Mouse (Mus musculus) limb, embryonic 13.5 days (tissue): ENCODE results near the gene Pitx3. TPM values are rescaled to one million over a fixed set of nuclear protein-coding genes. Genes with fewer than 3 reads are reported as not detected.
A peak's percentile ranks its signal among the peaks of the same experiment; 100 is the strongest.
"Not testable (repeated sequence)": the region's sequence is repeated elsewhere in the genome, so short reads cannot be mapped to it uniquely, and the experiment has no call there.

Source experiments
- ATAC-seq: fragments of 200-750 bp; cut with Nextera tagmentation; 2 replicates; pipeline ENCODE4 v1.8.0; 2017; ENCODE audit warnings: low read depth, moderate number of reproducible peaks, moderate TSS enrichment; ENCODE audit not compliant: low FRiP score
- H3K27ac ChIP-seq: fragments of 300-500 bp; sonication (generic); 2 replicates; pipeline ENCODE4 v1.5.1; 2015; ENCODE audit warnings: inconsistent platforms, mild to moderate bottlenecking, moderate library complexity
- H3K27me3 ChIP-seq: fragments of 300-500 bp; sonication (generic); 2 replicates; pipeline ENCODE4 v1.6.1; 2015; ENCODE audit warnings: mild to moderate bottlenecking, inconsistent platforms
- H3K36me3 ChIP-seq: fragments of 300-500 bp; sonication (generic); 2 replicates; pipeline ENCODE4 v1.6.1; 2015; ENCODE audit warnings: inconsistent platforms, mild to moderate bottlenecking, moderate library complexity
- H3K4me1 ChIP-seq: fragments of 300-500 bp; sonication (generic); 2 replicates; pipeline ENCODE4 v1.6.1; 2015; ENCODE audit warnings: inconsistent platforms
- H3K4me2 ChIP-seq: fragments of 300-500 bp; sonication (generic); replicated peaks from 2 replicates; pipeline ENCODE4 v1.6.1; 2015; ENCODE audit warnings: inconsistent platforms, mild to moderate bottlenecking, moderate library complexity
- H3K4me3 ChIP-seq: fragments of 300-500 bp; sonication (generic); 2 replicates; pipeline ENCODE4 v1.5.1; 2015; ENCODE audit warnings: moderate library complexity, mild to moderate bottlenecking, inconsistent platforms
- H3K9ac ChIP-seq: fragments of 300-500 bp; sonication (generic); 2 replicates; pipeline ENCODE4 v1.6.1; 2015; ENCODE audit warnings: mild to moderate bottlenecking, inconsistent platforms
- H3K9me3 ChIP-seq: fragments of 300-500 bp; sonication (generic); 2 replicates; pipeline ENCODE4 v1.6.1; 2016; ENCODE audit warnings: inconsistent platforms
- WGBS: fragments of 180-500 bp; shearing (Covaris S2); methylation state at CpG from one replicate; pipeline ENCODE4 v1.1.7; 2015; 5-methylcytosine and 5-hydroxymethylcytosine counted together
- polyA plus RNA-seq: library from polyadenylated mRNA; unstranded; fragments of >200 nt; fragmentation: Nextera tagmentation; extraction: Ambion mirVana; gene quantifications from 2 replicates; pipeline ENCODE4 v1.2.1, GENCODE M21; 2015

The Pitx3 gene
- 6.8 and 9.1 TPM in 2 replicates for polyA plus RNA-seq

DNA sequence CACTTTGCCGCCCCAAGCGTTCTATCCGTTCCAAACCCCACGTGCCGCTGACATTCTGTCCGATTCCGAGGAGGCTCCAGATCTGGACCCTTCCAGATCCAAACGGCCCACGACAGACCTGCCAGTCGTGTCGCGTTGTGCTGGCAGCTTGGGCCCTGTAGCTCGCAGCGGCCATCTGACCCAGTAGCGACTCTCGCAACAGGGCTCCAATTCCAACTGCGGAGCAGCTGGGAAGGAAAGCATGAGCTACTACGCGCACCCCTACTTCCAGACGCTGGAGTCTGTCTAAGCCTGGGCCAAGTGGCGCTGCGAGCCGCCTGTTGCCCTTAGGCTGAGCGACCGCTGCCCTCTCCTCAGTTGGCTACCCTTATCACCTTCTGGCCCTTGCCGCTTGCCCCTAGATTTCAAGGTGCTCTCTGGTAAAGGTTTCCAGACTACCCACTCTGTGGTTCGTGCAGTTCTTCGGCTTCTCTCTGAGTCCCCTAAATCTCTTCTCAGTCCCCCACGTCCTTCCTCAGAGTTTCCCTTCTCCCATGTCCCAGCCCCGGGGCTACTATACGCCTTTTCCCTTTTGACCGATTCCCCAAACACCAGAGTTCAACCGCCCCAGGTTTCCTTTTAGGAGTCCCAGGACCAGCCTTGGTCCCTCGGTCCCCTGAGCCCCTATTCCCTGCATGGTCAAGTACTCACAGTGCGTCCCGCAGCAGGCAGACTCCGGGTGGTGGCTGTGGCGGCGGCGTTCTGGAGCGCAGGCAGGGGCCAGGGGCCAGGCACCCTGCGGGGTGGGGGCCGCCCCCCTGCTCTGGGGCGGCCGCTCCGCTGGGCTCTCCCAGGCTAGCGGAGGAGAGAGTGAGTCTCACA lies at the start of gene Pitx3:
Gene Pitx3 (minus strand): TSS at position 816 of the 861 bp plus-strand sequence.
- H3K36me3 ChIP-seq, result no peaks in the 10 kb centered on the region
- H3K4me1 ChIP-seq, result peaks cover 21% of the 10 kb centered on the region
- peak within 1 kb of the TSS; percentile 54 for H3K4me3 ChIP-seq
- 1% methylated on average over 47 of the region's 47 CpGs for WGBS
- H3K4me2 ChIP-seq, result peak within 1 kb of the TSS; percentile 94
- H3K27me3 ChIP-seq, result peaks cover 83% of the 10 kb centered on the region
- H3K27ac ChIP-seq, result no peak within 1 kb of the TSS
- ATAC-seq, result no peak; the same call in 1 of the 2 replicates
- no peaks in the 10 kb centered on the region for H3K9me3 ChIP-seq
- peak within 1 kb of the TSS; percentile 65 for H3K9ac ChIP-seq

DNA sequence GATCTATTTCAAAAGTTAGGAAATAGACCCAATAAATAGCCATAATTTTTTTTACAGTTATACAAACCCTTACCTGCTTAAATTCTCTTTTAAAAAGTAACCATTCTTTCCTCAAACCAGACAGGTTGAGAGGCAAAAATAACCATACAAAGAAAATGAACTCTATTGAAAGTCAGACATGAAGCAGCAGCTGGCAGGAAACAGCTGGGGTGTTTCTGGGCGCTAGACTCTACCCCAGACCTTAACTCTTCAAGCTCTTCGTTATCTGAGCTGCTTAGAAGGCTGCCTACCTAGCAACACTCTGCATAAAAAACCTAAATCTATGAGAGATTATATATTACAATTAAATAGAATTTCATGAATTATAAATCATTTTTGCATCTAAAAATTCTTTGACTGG lies 39.1 kb upstream of the Pitx3 start:
- H3K4me1 ChIP-seq, result 0 out of 2 replicates have a peak, but pooled peaks cover 5% of the 10 kb centered on the region
- 64% methylated on average over 2 of the region's 2 CpGs for WGBS
- H3K4me3 ChIP-seq, result no peak overlapping the region
- no peak overlapping the region for H3K27ac ChIP-seq
- no peak for ATAC-seq
- H3K36me3 ChIP-seq, result peaks cover 8% of the 10 kb centered on the region
- no peak overlapping the region for H3K9ac ChIP-seq
- no peaks in the 10 kb centered on the region for H3K27me3 ChIP-seq
- H3K9me3 ChIP-seq, result no peaks in the 10 kb centered on the region
- no peak overlapping the region for H3K4me2 ChIP-seq

DNA sequence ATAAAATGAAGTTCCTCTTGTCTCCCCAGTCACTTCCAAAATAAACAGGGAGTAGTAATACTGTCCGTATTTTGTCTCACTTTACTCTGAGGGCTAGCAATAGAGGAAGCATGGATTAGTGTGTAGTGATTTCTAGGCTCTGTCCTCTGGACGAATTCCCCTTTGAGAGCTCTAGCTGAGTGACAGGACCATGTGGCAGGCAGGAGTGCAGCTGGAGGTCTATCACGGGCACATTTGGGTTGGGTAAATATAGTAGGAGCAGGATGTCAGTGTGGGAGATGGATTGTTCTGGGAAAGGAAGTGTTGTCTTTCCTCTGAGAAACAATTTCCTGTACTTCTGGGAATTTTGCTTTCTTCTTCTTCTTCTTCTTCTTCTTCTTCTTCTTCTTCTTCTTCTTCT lies 38.5 kb upstream of the Pitx3 start:
- Histone ChIP-seq H3K9me3 (no peaks in the 10 kb centered on the region), H3K27me3 (no peaks in the 10 kb centered on the region), H3K9ac (no peak overlapping the region), H3K4me1 (0 out of 2 replicates have a peak, but pooled peaks cover 5% of the 10 kb centered on the region), H3K27ac (no peak overlapping the region), H3K4me2 (no peak overlapping the region), H3K4me3 (no peak overlapping the region), H3K36me3 (peaks cover 8% of the 10 kb centered on the region)
- WGBS, result 48% methylated on average over 3 of the region's 3 CpGs
- 0 out of 2 replicates have a peak, but pooled peaks have one; percentile 36 for ATAC-seq

DNA sequence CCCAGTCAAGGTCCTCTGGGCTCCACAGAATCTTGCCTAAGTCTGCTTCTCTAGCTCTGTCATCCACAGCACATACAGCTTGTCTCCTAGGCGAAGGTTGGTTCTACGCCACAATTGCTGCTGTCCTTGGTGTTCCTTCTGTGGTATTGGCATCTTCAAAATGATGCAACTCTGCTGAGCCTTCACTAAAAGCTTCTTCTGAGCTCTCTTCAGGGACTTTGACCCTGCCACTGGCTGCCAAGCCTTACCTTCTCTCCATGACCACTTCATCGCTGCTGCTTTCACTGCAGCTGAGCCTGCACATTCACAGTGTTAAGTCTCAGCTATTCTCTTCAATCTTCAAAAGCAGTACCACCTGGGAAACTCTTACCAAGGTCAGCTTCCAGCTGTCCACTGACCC lies 34.1 kb upstream of the Pitx3 start:
- H3K27me3 ChIP-seq, result no peaks in the 10 kb centered on the region

DNA sequence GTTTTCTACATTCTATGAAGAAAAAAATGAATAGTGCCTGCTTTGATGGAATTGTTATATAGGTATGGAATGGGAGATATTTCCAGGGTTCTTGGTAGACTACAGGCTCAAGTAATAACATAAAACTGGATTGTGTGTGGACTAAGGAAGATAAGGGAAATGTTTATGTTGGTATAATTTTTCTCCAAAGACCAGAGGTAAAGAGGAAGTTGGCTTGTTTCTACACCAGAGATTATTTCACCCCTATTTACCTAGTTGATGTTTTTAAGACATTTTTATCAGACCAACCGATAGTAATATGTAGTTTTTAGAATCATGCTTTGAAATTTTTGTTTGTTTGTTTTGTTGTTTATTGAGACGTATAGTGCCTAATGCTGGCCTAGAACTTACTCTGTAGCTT lies 32.1 kb upstream of the Pitx3 start:
- Histone ChIP-seq H3K9ac (no peak overlapping the region), H3K4me3 (no peak overlapping the region), H3K27ac (no peak overlapping the region), H3K36me3 (peaks cover 13% of the 10 kb centered on the region), H3K9me3 (no peaks in the 10 kb centered on the region), H3K4me2 (no peak overlapping the region), H3K4me1 (0 out of 2 replicates have a peak, but pooled peaks cover 4% of the 10 kb centered on the region), H3K27me3 (no peaks in the 10 kb centered on the region)
- 95% methylated on average over 2 of the region's 2 CpGs for WGBS
- ATAC-seq, result no peak

More for the DNA sequence above, 34.1 kb upstream of the Pitx3 start:
- WGBS, result 91% methylated on average over 3 of the region's 3 CpGs
- H3K36me3 ChIP-seq, result peaks cover 13% of the 10 kb centered on the region
- no peaks in the 10 kb centered on the region for H3K9me3 ChIP-seq
- no peak overlapping the region for H3K27ac ChIP-seq
- no peak overlapping the region for H3K4me2 ChIP-seq
- no peaks in the 10 kb centered on the region for H3K4me1 ChIP-seq
- no peak overlapping the region for H3K9ac ChIP-seq
- H3K4me3 ChIP-seq, result no peak overlapping the region
- no peak for ATAC-seq

DNA sequence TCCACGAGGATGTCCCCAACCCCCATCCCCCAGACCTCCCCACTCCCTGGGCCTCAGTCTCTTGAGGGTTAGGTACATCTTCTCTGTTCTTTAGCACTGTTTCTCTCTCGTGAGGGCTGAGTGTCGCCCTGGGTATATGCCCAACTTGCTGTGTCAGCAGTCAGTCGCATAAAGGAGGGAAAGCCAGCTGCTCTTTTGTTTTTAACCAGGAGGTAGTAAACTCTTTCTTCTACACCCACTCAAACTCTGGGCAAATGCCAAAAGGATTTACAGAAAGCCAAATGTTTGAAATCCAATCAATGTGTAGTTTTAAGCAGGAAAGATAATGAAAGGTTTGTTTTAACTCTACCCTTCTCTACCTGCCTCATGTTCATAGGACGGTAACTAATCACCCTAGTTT lies 28.9 kb upstream of the Pitx3 start:
- Histone ChIP-seq H3K9ac (no peak overlapping the region), H3K36me3 (peaks cover 6% of the 10 kb centered on the region), H3K4me1 (0 out of 2 replicates have a peak, but pooled peaks cover 4% of the 10 kb centered on the region), H3K4me3 (no peak overlapping the region), H3K9me3 (no peaks in the 10 kb centered on the region), H3K27me3 (no peaks in the 10 kb centered on the region), H3K27ac (no peak overlapping the region), H3K4me2 (no peak overlapping the region)
- no peak for ATAC-seq
- WGBS, result 54% methylated on average over 5 of the region's 5 CpGs

DNA sequence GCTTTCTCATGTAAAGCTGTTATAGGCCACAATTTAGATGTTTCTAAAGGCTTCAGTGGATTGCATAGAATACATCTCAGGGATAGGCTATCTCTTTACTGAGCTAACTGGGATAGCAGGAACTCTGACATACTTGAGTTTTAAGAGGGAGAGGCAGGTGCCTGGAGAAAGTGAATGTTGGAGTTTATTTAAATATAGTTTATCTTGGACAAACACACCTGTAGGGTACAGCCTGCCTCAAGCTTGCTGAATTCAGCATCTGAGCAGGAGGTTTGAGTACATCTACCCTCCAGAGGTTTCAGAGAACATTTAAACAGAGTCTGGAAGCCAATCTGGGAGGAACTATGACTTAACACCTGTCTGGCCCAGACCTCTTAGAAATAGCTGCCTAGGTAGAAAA lies 27.0 kb upstream of the Pitx3 start:
- no peaks in the 10 kb centered on the region for H3K9me3 ChIP-seq

DNA sequence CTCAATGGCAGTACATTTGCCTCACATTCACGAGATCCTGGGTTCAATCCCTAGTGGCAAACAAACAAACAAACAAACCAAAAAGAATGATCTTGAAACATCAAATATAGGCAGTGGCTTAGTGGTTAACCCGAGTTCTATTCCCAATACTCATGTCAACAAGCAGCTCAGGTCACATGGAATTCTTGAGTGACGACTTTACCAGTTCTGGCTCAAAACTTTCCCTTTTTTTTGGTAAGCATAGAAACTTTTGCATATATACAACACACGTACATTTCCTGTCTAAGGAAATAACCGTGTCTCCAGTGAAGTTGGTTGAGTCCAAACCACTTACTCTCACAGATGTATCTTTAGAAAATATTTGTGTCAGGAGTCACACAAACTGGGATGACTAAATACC lies 24.4 kb upstream of the Pitx3 start:
- 74% methylated on average over 5 of the region's 5 CpGs for WGBS
- Histone ChIP-seq H3K36me3 (peaks cover 17% of the 10 kb centered on the region), H3K9ac (no peak overlapping the region), H3K27ac (no peak overlapping the region), H3K4me3 (no peak overlapping the region), H3K4me1 (0 out of 2 replicates have a peak, but pooled peaks cover 4% of the 10 kb centered on the region), H3K4me2 (no peak overlapping the region), H3K27me3 (no peaks in the 10 kb centered on the region), H3K9me3 (no peaks in the 10 kb centered on the region)
- no peak for ATAC-seq

More for the DNA sequence above, 27.0 kb upstream of the Pitx3 start:
- Histone ChIP-seq H3K9ac (no peak overlapping the region), H3K4me3 (no peak overlapping the region), H3K36me3 (peaks cover 19% of the 10 kb centered on the region), H3K27me3 (no peaks in the 10 kb centered on the region), H3K4me1 (0 out of 2 replicates have a peak, but pooled peaks cover 4% of the 10 kb centered on the region), H3K27ac (no peak overlapping the region), H3K4me2 (no peak overlapping the region)
- no peak for ATAC-seq

DNA sequence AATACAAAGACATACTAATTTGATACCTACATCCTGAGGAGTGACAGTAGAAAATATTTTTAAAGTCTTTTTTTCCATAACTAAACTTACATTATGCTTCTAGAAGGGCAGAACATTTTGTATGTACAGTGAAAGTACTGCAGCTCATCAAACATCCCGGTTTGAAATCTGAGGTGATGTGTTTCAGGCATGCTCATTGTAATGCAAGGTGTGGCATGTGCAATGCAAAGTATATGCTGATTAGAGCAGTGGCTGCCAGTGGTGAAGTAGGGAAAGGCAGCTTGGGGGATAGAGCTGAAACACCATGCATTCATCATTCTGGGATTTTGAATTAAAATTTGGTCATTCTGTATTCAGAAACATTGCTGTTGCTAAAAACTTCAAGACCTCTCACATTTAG lies 21.8 kb upstream of the Pitx3 start:
- Histone ChIP-seq H3K27ac (no peak overlapping the region), H3K4me3 (no peak overlapping the region), H3K4me1 (no peaks in the 10 kb centered on the region), H3K36me3 (peaks cover 38% of the 10 kb centered on the region), H3K4me2 (no peak overlapping the region), H3K9ac (no peak overlapping the region), H3K27me3 (no peaks in the 10 kb centered on the region), H3K9me3 (no peaks in the 10 kb centered on the region)
- no peak for ATAC-seq
- WGBS, result 64% methylated on average over 1 of the region's 1 CpGs

DNA sequence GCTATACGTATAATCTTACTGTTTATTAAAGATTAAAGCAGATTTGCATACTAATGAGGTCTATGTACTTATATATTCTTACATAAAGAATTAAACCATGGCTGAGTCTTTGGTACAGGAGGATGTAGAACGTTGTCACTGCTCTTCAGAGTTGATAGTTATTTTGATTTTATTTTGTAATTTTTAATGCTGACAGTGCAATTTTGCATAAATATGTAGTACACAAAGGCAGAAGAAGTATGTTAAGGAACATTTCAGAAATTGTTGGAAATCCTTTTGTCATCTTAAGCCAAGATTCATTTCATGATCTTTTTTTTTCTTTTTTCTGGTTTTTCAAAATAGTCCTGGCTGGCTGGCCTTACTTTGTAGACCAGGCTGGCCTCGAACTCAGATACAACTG lies 21.3 kb upstream of the Pitx3 start:
- H3K27me3 ChIP-seq, result no peaks in the 10 kb centered on the region
- no peaks in the 10 kb centered on the region for H3K9me3 ChIP-seq
- no peak overlapping the region for H3K4me3 ChIP-seq
- peaks cover 43% of the 10 kb centered on the region for H3K36me3 ChIP-seq
- H3K4me2 ChIP-seq, result no peak overlapping the region
- no peak for ATAC-seq
- H3K27ac ChIP-seq, result no peak overlapping the region
- no peaks in the 10 kb centered on the region for H3K4me1 ChIP-seq
- no peak overlapping the region for H3K9ac ChIP-seq
- WGBS, result 89% methylated on average over 3 of the region's 3 CpGs

DNA sequence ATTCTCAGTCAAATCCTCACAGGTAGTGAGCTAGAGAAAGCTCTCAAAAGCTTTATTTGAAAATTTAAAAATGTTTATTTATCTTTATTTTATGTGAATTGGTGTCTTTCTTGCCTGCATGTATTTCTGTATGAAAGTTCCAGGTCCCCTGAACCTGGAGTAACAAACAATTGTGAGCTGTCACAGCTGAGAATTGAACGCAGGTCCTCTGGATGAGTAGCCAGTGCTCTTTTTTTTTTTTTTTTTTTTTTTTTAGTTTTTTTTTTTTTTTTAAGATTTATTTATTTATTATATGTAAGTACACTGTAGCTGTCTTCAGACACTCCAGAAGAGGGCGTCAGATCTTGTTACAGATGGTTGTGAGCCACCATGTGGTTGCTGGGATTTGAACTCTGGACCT lies 19.0 kb upstream of the Pitx3 start:
- not testable (repeated sequence) for ATAC-seq, H3K27ac ChIP-seq, H3K27me3 ChIP-seq, H3K4me1 ChIP-seq, H3K9ac ChIP-seq, H3K4me2 ChIP-seq, H3K4me3 ChIP-seq, H3K9me3 ChIP-seq
- H3K36me3 ChIP-seq, result peaks cover 57% of the 10 kb centered on the region
- 67% methylated on average over 2 of the region's 2 CpGs for WGBS

DNA sequence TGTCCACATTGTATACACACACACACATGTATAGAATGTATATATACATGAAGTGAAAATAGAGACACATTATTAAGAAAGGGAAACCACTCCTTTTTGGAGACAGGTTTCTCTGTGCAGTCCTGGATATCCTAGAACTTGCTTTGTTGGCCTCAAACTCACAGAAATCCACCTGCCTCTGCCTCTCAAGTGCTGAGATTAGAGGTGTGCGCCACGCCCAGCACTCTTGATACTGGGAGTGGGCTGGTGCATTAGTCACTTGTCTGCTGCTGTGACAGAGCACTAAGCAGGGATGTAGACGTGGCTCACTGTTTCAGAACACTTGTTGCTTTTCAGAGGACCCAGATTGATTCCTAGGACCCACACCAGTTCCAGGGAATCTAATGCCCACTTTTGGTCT lies 17.8 kb upstream of the Pitx3 start:
- 92% methylated on average over 3 of the region's 3 CpGs for WGBS
- Histone ChIP-seq H3K36me3 (peaks cover 45% of the 10 kb centered on the region), H3K27me3 (no peaks in the 10 kb centered on the region), H3K4me1 (no peaks in the 10 kb centered on the region), H3K9ac (no peak overlapping the region), H3K9me3 (no peaks in the 10 kb centered on the region), H3K4me2 (no peak overlapping the region), H3K27ac (no peak overlapping the region), H3K4me3 (no peak overlapping the region)
- no peak for ATAC-seq
